Mouse (Mus musculus) ES-Bruce4 (cell line): ENCODE data around the gene Kcnq4.

Source experiments
- CTCF ChIP-seq: IDR thresholded peaks from one replicate; pipeline ENCODE4 v1.8.1; 2011; ENCODE audit warnings: low read depth, low read length
- EP300 ChIP-seq: IDR thresholded peaks from 2 replicates; pipeline ENCODE4 v1.6.1; 2011; ENCODE audit warnings: low read depth, low read length; ENCODE audit not compliant: insufficient read depth
- POLR2A ChIP-seq: IDR thresholded peaks from one replicate; pipeline ENCODE4 v1.8.1; 2011; ENCODE audit warnings: low read length; ENCODE audit not compliant: insufficient read depth

- TF ChIP-seq CTCF, result no peak
- no peak for TF ChIP-seq EP300
- TF ChIP-seq POLR2A, result no peak
Observed at GRCm38 (mm10) chr4:120732737-120733136, 15.7 kb downstream of the Kcnq4 start.
